Mouse (Mus musculus) heart, embryonic 16.5 days (tissue): ENCODE measurements around the gene Psmd11. TPM values are rescaled to one million over a fixed set of nuclear protein-coding genes. Genes with fewer than 3 reads are reported as not detected.
"Not testable (repeated sequence)": the region's sequence is repeated elsewhere in the genome, so short reads cannot be mapped to it uniquely, and the experiment has no call there.

Experiments used
- ATAC-seq: fragments of 200-750 bp; cut with Nextera tagmentation; replicated peaks from 2 replicates; pipeline ENCODE4 v1.8.0; 2017; ENCODE audit warnings: moderate number of reproducible peaks; ENCODE audit not compliant: insufficient read depth, low FRiP score; ENCODE audit errors: extremely low read depth
- H3K27ac ChIP-seq: fragments of 300-500 bp; sonication (generic); 2 replicates; pipeline ENCODE4 v1.5.1; 2014; ENCODE audit warnings: mild to moderate bottlenecking, low read length, control low read depth, moderate library complexity
- H3K27me3 ChIP-seq: fragments of 300-500 bp; sonication (generic); 2 replicates; pipeline ENCODE4 v1.6.1; 2014; ENCODE audit warnings: low read length, mixed read lengths; ENCODE audit not compliant: control insufficient read depth, insufficient read depth
- H3K36me3 ChIP-seq: fragments of 300-500 bp; sonication (generic); 2 replicates; pipeline ENCODE4 v1.6.1; 2014; ENCODE audit not compliant: control insufficient read depth, insufficient read depth
- H3K4me1 ChIP-seq: fragments of 300-500 bp; sonication (generic); 2 replicates; pipeline ENCODE4 v1.6.1; 2014; ENCODE audit warnings: low read length, mixed read lengths; ENCODE audit not compliant: control insufficient read depth, insufficient read depth
- H3K4me2 ChIP-seq: fragments of 300-500 bp; sonication (generic); 2 replicates; pipeline ENCODE4 v1.6.1; 2014; ENCODE audit warnings: low read depth, mild to moderate bottlenecking, control low read depth, low read length
- H3K4me3 ChIP-seq: fragments of 300-500 bp; sonication (generic); 2 replicates; pipeline ENCODE4 v1.5.1; 2014; ENCODE audit warnings: mild to moderate bottlenecking, control low read depth, low read length
- H3K9ac ChIP-seq: fragments of 300-500 bp; sonication (generic); 2 replicates; pipeline ENCODE4 v1.6.1; 2014; ENCODE audit warnings: low read length, control low read depth
- H3K9me3 ChIP-seq: fragments of 300-500 bp; sonication (generic); replicated peaks from 2 replicates; pipeline ENCODE4 v1.6.1; 2016; ENCODE audit warnings: low read length; ENCODE audit not compliant: control insufficient read depth
- WGBS: fragments of 180-500 bp; shearing (Covaris S2); extraction: QIAGEN DNeasy Blood & Tissue Kit; methylation state at CpG from one replicate; pipeline ENCODE4 v1.1.7; 2014; 5-methylcytosine and 5-hydroxymethylcytosine counted together
- polyA plus RNA-seq: library from polyadenylated mRNA; unstranded; fragments of >200 nt; fragmentation: Nextera tagmentation; extraction: Ambion mirVana; gene quantifications from 2 replicates; pipeline ENCODE4 v1.2.1, GENCODE M21; 2015

The Psmd11 gene
- polyA plus RNA-seq, 1 experiment from 2014 or later, result 197 TPM

DNA sequence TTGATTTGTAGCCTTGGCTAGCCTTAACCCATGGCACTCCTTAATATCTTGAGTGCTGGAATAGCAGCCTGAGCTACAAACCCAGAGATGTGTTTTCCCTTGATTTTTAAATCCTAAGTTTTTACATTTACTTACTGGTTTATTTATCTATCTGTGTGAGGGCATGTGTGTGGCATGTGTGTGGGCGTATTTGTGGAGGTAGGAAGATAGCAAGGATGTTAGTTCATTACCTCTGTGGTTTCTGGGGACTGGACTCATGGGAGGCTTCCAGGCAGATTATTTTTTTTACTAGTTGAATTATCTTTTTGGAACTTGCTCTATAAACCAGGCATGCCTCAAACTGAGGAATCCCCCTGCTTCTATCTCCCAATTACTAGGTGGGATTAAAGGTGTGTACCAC lies 24.8 kb downstream of the Psmd11 start:
- Histone ChIP-seq H3K4me1 (no peaks in the 10 kb centered on the region), H3K27me3 (no peaks in the 10 kb centered on the region), H3K9ac (no peak overlapping the region), H3K4me2 (no peak overlapping the region), H3K9me3 (no peaks in the 10 kb centered on the region), H3K27ac (no peak overlapping the region), H3K4me3 (no peak overlapping the region), H3K36me3 (peaks cover 17% of the 10 kb centered on the region)
- 84% methylated on average over 1 of the region's 1 CpGs for WGBS
- no peak for ATAC-seq

DNA sequence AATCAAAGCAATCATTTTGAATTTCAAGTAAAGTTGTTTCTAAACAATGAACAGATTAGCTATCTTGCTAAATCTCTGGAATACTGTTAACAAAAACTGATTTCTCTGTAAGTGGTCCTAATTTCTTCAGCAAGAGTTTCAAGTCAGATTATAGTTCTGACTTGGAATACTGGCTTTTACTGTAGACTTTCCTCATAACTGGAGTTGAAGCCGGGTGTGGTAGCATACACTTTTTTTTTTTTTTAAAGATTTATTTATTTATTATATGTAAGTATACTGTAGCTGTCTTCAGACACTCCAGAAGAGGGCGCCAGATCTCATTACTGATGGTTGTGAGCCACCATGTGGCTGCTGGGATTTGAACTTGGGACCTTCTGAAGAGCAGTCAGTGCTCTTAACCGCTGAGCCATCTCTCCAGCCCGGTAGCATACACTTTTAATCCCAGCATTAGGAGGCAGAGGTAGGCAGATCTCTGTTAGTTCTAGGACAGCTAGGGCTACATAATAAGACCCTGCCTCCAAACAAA lies 35.3 kb downstream of the Psmd11 start:
- H3K4me2 ChIP-seq, H3K27ac ChIP-seq, ATAC-seq, H3K4me1 ChIP-seq, H3K9ac ChIP-seq, H3K9me3 ChIP-seq, H3K4me3 ChIP-seq, H3K27me3 ChIP-seq: not testable (repeated sequence)
- peaks cover 59% of the 10 kb centered on the region for H3K36me3 ChIP-seq
- 87% methylated on average over 4 of the region's 4 CpGs for WGBS

DNA sequence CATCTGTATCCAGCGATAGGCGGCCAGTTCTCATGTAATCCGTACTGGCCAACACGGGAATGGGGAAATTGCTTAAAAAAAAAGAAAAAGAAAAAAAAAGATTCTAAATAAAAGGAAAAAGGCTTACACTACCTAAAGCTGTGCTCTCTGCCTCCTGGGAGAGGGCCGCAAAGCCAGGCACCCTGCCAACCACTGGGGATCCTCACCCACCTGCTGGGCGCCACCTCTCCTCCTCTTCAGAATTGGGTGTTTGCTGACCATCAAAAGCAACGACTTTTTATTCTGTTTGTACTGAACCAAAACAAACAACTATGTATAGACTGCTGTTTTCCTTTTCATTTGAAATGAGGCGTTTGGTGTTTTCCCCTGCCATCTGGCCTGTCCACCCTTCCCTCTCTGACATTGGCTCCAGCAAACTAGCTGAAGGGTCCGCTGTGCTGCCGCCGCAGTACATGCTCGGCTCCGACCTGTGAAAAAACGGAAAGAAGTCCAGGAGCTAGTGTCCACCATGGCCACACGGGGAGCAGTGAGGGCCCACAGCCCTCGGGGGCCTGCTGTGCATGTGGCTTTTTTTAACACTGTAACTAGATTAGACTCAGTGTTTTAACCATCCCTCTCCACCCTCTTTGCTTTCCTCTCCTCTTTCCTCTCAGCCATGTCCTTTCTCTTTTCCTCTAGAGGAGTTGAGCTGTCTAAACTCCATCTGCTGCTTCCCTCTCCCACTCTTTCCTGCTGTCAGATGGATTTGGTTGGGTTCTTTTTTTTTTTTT lies 43.6 kb downstream of the Psmd11 start:
- no peak overlapping the region for H3K27ac ChIP-seq
- H3K4me3 ChIP-seq, result no peak overlapping the region
- WGBS, result 79% methylated on average over 16 of the region's 16 CpGs
- peaks cover 4% of the 10 kb centered on the region for H3K4me1 ChIP-seq
- no peak overlapping the region for H3K4me2 ChIP-seq
- H3K9me3 ChIP-seq, result no peaks in the 10 kb centered on the region
- H3K27me3 ChIP-seq, result no peaks in the 10 kb centered on the region
- no peak overlapping the region for H3K9ac ChIP-seq
- peaks cover 47% of the 10 kb centered on the region for H3K36me3 ChIP-seq
- ATAC-seq, result no peak

DNA sequence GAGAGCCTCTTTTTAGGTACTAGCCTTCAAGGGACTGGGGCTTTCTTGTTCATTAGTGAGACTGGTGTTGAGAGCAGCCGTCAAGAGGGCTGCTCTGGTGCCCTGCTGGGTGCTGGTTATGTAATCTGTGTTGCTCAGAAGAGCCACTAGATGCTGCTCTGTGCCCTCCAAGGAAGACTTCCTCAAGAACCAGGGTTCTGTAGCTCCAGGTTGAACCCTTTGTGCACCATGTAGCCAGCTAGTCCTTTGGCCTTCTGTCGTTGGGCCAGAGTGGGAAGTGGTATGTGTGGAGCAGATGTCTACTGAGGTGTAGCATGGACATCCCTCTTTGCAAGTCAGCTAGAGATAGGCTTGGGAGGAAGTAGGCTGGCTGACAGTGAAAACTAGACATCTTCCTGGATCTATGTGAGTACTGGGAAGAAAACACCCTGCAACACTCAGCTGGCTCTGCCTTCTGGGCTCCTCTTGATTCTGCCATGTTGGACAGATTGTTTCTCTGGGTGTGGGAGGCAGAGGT lies 45.8 kb downstream of the Psmd11 start:
- Histone ChIP-seq H3K27ac (no peak overlapping the region), H3K4me1 (peaks cover 12% of the 10 kb centered on the region), H3K9ac (no peak overlapping the region), H3K9me3 (no peaks in the 10 kb centered on the region), H3K27me3 (0 out of 2 replicates have a peak, but pooled peaks cover 6% of the 10 kb centered on the region), H3K4me3 (no peak overlapping the region), H3K36me3 (peaks cover 32% of the 10 kb centered on the region), H3K4me2 (no peak overlapping the region)
- no peak for ATAC-seq
- 47% methylated on average over 2 of the region's 2 CpGs for WGBS

DNA sequence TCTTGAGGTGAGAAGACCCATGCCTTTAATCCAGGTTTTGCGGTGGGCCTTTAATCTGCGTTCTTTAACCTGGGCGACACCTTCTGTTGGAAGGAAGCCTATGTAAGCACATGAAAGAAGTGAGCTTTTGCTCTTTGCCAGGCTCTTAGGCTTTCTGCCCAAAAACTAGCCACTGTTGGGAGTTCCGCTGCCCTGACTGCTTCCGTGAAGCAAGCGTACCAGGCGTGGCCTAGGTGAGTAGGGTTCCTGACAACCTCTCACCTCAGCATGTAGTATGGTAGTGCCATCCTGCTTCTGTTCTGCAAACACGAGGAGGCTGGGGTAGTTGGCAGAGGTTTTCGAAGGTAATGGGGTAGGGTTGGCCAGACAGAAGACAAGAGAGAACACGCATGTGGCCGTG lies 46.4 kb downstream of the Psmd11 start:
- 91% methylated on average over 11 of the region's 11 CpGs for WGBS
- ATAC-seq, result no peak
- peaks cover 12% of the 10 kb centered on the region for H3K4me1 ChIP-seq
- no peak overlapping the region for H3K9ac ChIP-seq
- H3K4me2 ChIP-seq, result no peak overlapping the region
- H3K9me3 ChIP-seq, result no peaks in the 10 kb centered on the region
- H3K36me3 ChIP-seq, result peaks cover 26% of the 10 kb centered on the region
- no peak overlapping the region for H3K27ac ChIP-seq
- 0 out of 2 replicates have a peak, but pooled peaks cover 6% of the 10 kb centered on the region for H3K27me3 ChIP-seq
- no peak overlapping the region for H3K4me3 ChIP-seq

DNA sequence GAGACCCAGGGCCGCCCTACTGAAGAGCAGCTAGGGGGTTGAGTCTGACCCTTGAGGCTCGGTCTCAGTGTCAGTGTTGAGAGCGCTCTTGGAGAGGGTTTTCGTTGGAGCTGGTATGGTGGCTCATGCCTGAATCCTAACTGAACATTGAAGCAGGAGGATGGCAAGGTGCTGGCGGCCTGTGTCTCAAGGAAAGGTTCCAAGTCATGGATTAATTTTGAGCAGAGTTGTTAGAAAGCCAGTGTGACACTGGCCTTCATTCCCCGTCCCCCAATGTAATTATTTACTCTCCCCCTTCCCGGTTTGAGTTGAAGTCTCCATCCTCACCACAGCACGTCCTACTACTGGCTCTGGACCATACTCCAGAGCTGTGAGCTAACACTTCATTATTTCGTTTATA lies 47.1 kb downstream of the Psmd11 start:
- ATAC-seq, result no peak
- H3K9me3 ChIP-seq, result no peaks in the 10 kb centered on the region

DNA sequence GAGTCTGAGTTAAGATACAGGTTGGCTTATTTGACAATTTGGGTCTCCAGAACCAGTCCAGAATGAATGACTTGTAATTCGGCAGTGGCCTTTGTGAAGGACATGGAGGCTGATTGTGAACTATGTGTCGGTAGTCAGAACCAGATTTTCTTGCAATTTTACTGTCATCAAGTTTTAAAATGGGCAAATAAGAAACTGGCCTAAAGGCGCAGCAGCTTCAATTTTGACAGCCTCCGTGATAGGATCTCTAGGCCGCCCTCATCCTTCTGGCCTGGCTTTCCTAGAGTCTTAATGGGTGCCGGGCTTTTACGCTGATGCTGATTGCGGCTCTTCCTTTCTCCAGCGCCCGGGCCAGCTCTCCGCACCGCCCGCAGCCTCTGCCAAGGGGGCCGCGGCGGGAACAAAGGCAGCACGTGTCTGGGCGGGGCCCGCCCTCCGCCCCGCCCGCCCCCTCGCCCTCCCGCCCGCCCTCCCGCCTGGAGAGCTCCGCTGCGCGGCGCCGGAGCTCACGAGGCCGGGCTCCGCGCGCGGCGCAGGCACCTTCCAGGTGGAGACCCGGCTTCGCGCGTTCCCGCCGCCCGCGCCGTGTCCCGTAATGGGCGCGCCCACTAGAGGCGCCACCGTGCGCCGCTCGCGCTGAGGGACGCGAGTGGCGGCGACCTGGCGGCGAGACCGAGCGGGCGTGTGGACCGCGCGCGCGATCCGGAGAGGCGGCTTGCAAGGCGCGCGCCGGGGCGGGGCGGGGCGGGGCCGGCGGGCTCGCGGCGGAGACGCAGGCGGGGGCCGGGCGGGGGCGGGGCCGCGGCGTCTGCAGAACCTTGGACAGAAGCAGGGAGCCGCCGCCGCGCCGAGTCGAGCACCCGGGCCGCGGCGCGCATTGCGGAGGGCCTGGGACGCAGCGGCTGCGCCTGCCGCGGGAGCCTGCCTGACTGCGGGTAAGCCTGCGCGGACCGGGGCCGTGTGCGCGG lies 48.1 kb downstream of the Psmd11 start, which contains the start of gene Cdk5r1:
Gene Cdk5r1, plus strand, starts transcription at position 802 of the 968 bp plus-strand sequence.
- Histone ChIP-seq H3K27me3 (0 out of 2 replicates have a peak, but pooled peaks cover 6% of the 10 kb centered on the region), H3K4me2 (peak within 1 kb of the TSS; percentile 97), H3K9me3 (no peaks in the 10 kb centered on the region), H3K36me3 (peaks cover 13% of the 10 kb centered on the region), H3K4me1 (peaks cover 12% of the 10 kb centered on the region), H3K9ac (peak within 1 kb of the TSS; percentile 73), H3K27ac (peak within 1 kb of the TSS; percentile 53), H3K4me3 (peak within 1 kb of the TSS; percentile 73)
- peak; percentile 93 for ATAC-seq
- under 1% methylated on average over 79 of the region's 116 CpGs for whole genome bisulfite sequencing

More for the DNA sequence above, 47.1 kb downstream of the Psmd11 start:
- peaks cover 12% of the 10 kb centered on the region for H3K4me1 ChIP-seq
- no peak overlapping the region for H3K27ac ChIP-seq
- H3K4me3 ChIP-seq, result no peak overlapping the region
- WGBS, result 81% methylated on average over 9 of the region's 9 CpGs
- H3K4me2 ChIP-seq, result no peak overlapping the region
- H3K36me3 ChIP-seq, result peaks cover 20% of the 10 kb centered on the region
- H3K27me3 ChIP-seq, result 0 out of 2 replicates have a peak, but pooled peaks cover 6% of the 10 kb centered on the region
- no peak overlapping the region for H3K9ac ChIP-seq

DNA sequence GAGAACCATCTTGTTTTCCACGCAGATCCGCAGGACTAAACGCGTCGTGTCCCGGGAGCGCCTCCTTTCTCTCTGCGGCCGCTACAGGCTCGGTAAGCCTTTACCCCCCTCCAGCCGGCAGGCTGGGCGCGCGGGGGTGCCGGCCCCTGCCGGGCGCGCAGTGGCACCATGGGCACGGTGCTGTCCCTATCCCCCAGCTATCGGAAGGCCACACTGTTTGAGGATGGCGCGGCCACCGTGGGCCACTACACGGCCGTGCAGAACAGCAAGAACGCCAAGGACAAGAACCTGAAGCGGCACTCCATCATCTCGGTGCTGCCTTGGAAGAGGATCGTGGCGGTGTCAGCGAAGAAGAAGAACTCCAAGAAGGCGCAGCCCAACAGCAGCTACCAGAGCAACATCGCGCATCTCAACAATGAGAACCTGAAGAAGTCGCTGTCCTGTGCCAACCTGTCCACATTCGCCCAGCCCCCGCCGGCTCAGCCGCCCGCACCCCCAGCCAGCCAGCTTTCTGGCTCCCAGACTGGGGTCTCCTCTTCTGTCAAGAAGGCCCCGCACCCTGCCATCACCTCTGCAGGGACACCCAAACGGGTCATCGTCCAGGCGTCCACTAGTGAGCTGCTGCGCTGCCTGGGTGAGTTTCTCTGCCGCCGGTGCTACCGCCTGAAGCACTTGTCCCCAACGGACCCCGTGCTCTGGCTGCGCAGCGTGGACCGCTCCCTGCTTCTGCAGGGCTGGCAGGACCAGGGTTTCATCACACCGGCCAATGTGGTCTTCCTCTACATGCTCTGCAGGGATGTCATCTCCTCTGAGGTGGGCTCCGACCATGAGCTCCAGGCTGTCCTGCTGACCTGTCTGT lies 49.2 kb downstream of the Psmd11 start:
- H3K36me3 ChIP-seq, result peaks cover 4% of the 10 kb centered on the region; the same call in 1 of the 2 replicates
- peaks cover 12% of the 10 kb centered on the region for H3K4me1 ChIP-seq
- no peak overlapping the region for H3K27ac ChIP-seq
- H3K4me2 ChIP-seq, result peak overlapping the region; percentile 97
- no peak; the same call in 1 of the 2 replicates for ATAC-seq
- H3K27me3 ChIP-seq, result 0 out of 2 replicates have a peak, but pooled peaks cover 6% of the 10 kb centered on the region
- H3K9ac ChIP-seq, result peak overlapping the region; percentile 73
- H3K9me3 ChIP-seq, result no peaks in the 10 kb centered on the region
- peak overlapping the region; percentile 73 for H3K4me3 ChIP-seq
- WGBS, result 18% methylated on average over 55 of the region's 55 CpGs
